ENCODE assay signal across 24 mouse cellular contexts in the genomic region with DNA sequence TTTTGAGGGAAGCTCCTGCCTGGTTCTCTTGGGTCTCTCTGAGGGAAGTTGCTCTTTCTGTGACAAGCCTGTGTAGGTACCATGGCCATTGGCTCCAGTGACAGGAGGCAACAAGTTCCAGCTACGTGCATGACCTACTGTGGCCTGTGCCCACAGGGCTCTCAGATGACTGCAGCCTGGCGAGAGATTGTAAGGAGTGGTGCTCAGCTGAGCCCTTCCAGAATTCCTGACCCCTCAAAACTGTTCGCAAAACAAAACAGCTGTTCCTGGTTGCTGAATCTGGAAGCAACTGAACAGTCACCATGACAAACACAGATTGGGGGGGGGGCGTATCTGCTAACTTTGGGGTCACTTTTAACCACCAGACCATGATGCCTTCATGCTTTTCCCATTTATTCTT.
A peak's percentile ranks its signal among the peaks of the same experiment; 100 is the strongest.
DNase-seq lines count a peak whose midpoint lies in the region; ATAC-seq and TF ChIP-seq lines count a peak whose summit lies in the region.
"Had no signal": no experiment of that assay in that cellular context is flagged by ENCODE, and none has a peak within 500 bp of the region (broad histone marks: within the 10 kb centered on the region; RNA-seq: fewer than 3 reads in every experiment).

No protein-coding gene starts in this region.

- peak; percentile 36 for DNase-seq in lung, postnatal 10 days
- no peak for DNase-seq in lung, postnatal 4 days
- peak; percentile 13 for DNase-seq in lung, postnatal 25 days (ENCODE audit: low spot score)
- DNase-seq in lung, adult 2 months = no peak
- peak; percentile 37 for DNase-seq in lung, postnatal 36 days
- no peak for DNase-seq in heart, postnatal 4 days
- DNase-seq: adrenal gland, adult 2 months; adrenal gland, postnatal 10 days; adrenal gland, postnatal 25 days; cerebellum, adult 11 months; cerebellum, adult 18-20 months; cerebellum, adult 8-10 months; cerebellum, adult 9-11 months; cerebellum, postnatal 14 days; cerebellum, postnatal 36 days; embryo, embryonic 11 days had no signal

- 83% methylated on average over 4 of the region's 4 CpGs for WGBS in lung, adult 2 months

- no peak overlapping the region for H3ac ChIP-seq in myocyte (ENCODE audit: control insufficient read depth, insufficient read length)

- TF ChIP-seq CTCF in lung, adult 2 months (IDR thresholded peaks at IDR 0.05; ENCODE audit: insufficient read depth, low read length) = no peak

- peaks cover 2% of the 10 kb centered on the region; the same call in 1 of the 2 replicates for H3K4me1 ChIP-seq in lung, adult 2 months (ENCODE audit: control insufficient read depth, insufficient read depth, low read length)
- H3K4me1 ChIP-seq: embryonic facial prominence, embryonic 15.5 days had no signal

- peaks cover 33% of the 10 kb centered on the region for H3K36me3 ChIP-seq in myocyte (ENCODE audit: control insufficient read depth, insufficient read depth)
- H3K36me3 ChIP-seq: embryonic facial prominence, embryonic 13.5 days; embryonic facial prominence, embryonic 15.5 days; forebrain, embryonic 10.5 days; forebrain, embryonic 12.5 days had no signal

- no peaks in the 10 kb centered on the region for H3K79me2 ChIP-seq in myocyte (ENCODE audit: control insufficient read depth, insufficient read depth)

- H3K27me3 ChIP-seq in myocyte (ENCODE audit: control insufficient read depth, insufficient read depth, insufficient read length) = no peaks in the 10 kb centered on the region
- H3K27me3 ChIP-seq: embryonic facial prominence, embryonic 13.5 days; embryonic facial prominence, embryonic 15.5 days had no signal

- H3K4me2 ChIP-seq in myocyte (ENCODE audit: low read depth) = no peak overlapping the region
- H3K4me2 ChIP-seq: embryonic facial prominence, embryonic 13.5 days; embryonic facial prominence, embryonic 15.5 days; forebrain, embryonic 12.5 days had no signal

- no peak for TF ChIP-seq POLR2A in lung, adult 2 months (IDR thresholded peaks at IDR 0.05; ENCODE audit: borderline replicate concordance, extremely low read depth, low read depth, low read length)
- no peak for TF ChIP-seq POLR2A in myocyte (IDR thresholded peaks at IDR 0.05; ENCODE audit: insufficient read length, low read depth)

- ATAC-seq in inflammation-experienced regulatory T-cells, adult 6 months = no peak
- ATAC-seq: forebrain, embryonic 14.5 days had no signal

- H3K4me3 ChIP-seq in lung, adult 2 months (replicated peaks; ENCODE audit: extremely low read depth, low read depth, low read length) = no peak overlapping the region
- no peak overlapping the region for H3K4me3 ChIP-seq in myocyte
- H3K4me3 ChIP-seq: embryonic facial prominence, embryonic 13.5 days; embryonic facial prominence, embryonic 15.5 days; erythroblast, embryonic 14.5 days; forebrain, embryonic 10.5 days; forebrain, embryonic 12.5 days had no signal

TF ChIP-seq in myocyte, 11 proteins besides CTCF, POLR2A, EP300 and RAD21:
- peak in 1 of 3 experiments; percentile 43 for TF ChIP-seq MYOD1 (IDR thresholded peaks at IDR 0.05; ENCODE audit: control insufficient read depth in 1 of 3, insufficient read length in 2 of 3, low read depth in 2 of 3)
- TF ChIP-seq MAX (IDR thresholded peaks at IDR 0.05; ENCODE audit: low read depth) = no peak
- peak; percentile 27 for TF ChIP-seq TCF12 (IDR thresholded peaks at IDR 0.05; ENCODE audit: insufficient read depth, poor library complexity, severe bottlenecking)
- TF ChIP-seq E2F4 (IDR thresholded peaks at IDR 0.05; ENCODE audit: insufficient read depth) = no peak
- peak in 2 of 3 experiments; percentile 57 to 70 for TF ChIP-seq MYOG (IDR thresholded peaks at IDR 0.05; ENCODE audit: control insufficient read depth in 1 of 3, insufficient read depth in 1 of 3, insufficient read length in 2 of 3, low read depth in 2 of 3)

Comparison
In these comparisons a context has a peak if more than half of its experiments do, and no peak if none do; other contexts are left out.
1. DNase-seq: peak in lung, postnatal 10 days (single experiment), lung, postnatal 25 days (single experiment) and lung, postnatal 36 days (single experiment); none in lung, postnatal 4 days (0 of 2), lung, adult 2 months (single experiment) and heart, postnatal 4 days (single experiment).